In genomic region chr12:98733776-98734175, GRCm38 (mm10) we compare ENCODE assay signal across 7 mouse cellular contexts. TPM values are rescaled to one million over a fixed set of nuclear protein-coding genes. Genes with fewer than 3 reads are reported as not detected.
A peak's percentile ranks its signal among the peaks of the same experiment; 100 is the strongest.
DNase-seq lines count a peak whose midpoint lies in the region; ATAC-seq lines count a peak whose summit lies in the region.

No protein-coding gene starts in this region.

- ATAC-seq in neural tube, embryonic 11.5 days (ENCODE audit: insufficient read depth, low FRiP score, low TSS enrichment), result no peak
- ATAC-seq in forebrain, embryonic 14.5 days, result no peak
- ATAC-seq in liver, embryonic 11.5 days (replicated peaks; ENCODE audit: low FRiP score), result peak; percentile 62
- ATAC-seq in stomach, embryonic 15.5 days (ENCODE audit: insufficient read depth, low FRiP score, low read depth), result no peak
- ATAC-seq in cerebellum, adult (ENCODE audit: insufficient number of reproducible peaks, low FRiP score, low TSS enrichment), result no peak

- H3K27ac ChIP-seq in neural tube, embryonic 11.5 days (ENCODE audit: low read depth, low read length), result no peak overlapping the region
- no peak overlapping the region for H3K27ac ChIP-seq in forebrain, embryonic 14.5 days (ENCODE audit: low read depth, low read length)
- H3K27ac ChIP-seq in liver, embryonic 11.5 days (ENCODE audit: low read depth, low read length), result peak overlapping the region; percentile 66
- H3K27ac ChIP-seq in stomach, embryonic 15.5 days, result peak overlapping the region; percentile 55; the same call in 1 of the 2 replicates

- WGBS in neural tube, embryonic 11.5 days, result 10% methylated on average over 12 of the region's 12 CpGs
- 17% methylated on average over 12 of the region's 12 CpGs for WGBS in forebrain, embryonic 14.5 days
- WGBS in liver, embryonic 11.5 days, result 12% methylated on average over 12 of the region's 12 CpGs
- 13% methylated on average over 12 of the region's 12 CpGs for WGBS in stomach, embryonic 15.5 days

- H3K9me3 ChIP-seq in neural tube, embryonic 11.5 days (ENCODE audit: control insufficient read depth, low read length), result no peaks in the 10 kb centered on the region
- H3K9me3 ChIP-seq in forebrain, embryonic 14.5 days (replicated peaks; ENCODE audit: control insufficient read depth, low read length), result no peaks in the 10 kb centered on the region
- H3K9me3 ChIP-seq in liver, embryonic 11.5 days (ENCODE audit: control insufficient read depth, low read length), result no peaks in the 10 kb centered on the region
- no peaks in the 10 kb centered on the region for H3K9me3 ChIP-seq in stomach, embryonic 15.5 days

- H3K36me3 ChIP-seq in neural tube, embryonic 11.5 days (ENCODE audit: control insufficient read depth, insufficient read depth, low read length), result no peaks in the 10 kb centered on the region
- H3K36me3 ChIP-seq in forebrain, embryonic 14.5 days (ENCODE audit: control insufficient read depth, insufficient read depth, low read length), result 0 out of 2 replicates have a peak, but pooled peaks cover 3% of the 10 kb centered on the region
- H3K36me3 ChIP-seq in liver, embryonic 11.5 days (ENCODE audit: control insufficient read depth, insufficient read depth, low read length), result no peaks in the 10 kb centered on the region; the same call in 1 of the 2 replicates
- no peaks in the 10 kb centered on the region for H3K36me3 ChIP-seq in stomach, embryonic 15.5 days

- no peak for DNase-seq in neural tube, embryonic 11.5 days (ENCODE audit: low spot score)
- DNase-seq in neural tube, embryonic 10.5 days (ENCODE audit: extremely low spot score, low spot score), result no peak
- DNase-seq in forebrain, embryonic 14.5 days (ENCODE audit: low spot score), result no peak
- DNase-seq in liver, embryonic 11.5 days (ENCODE audit: low spot score), result no peak
- DNase-seq in cerebellum, postnatal 4 days (ENCODE audit: low spot score in 2 of 2), result no peak

- H3K4me1 ChIP-seq in neural tube, embryonic 11.5 days (ENCODE audit: control insufficient read depth, insufficient read depth, low read length), result peaks cover 17% of the 10 kb centered on the region
- H3K4me1 ChIP-seq in forebrain, embryonic 14.5 days (ENCODE audit: control insufficient read depth, insufficient read depth, low read length), result peaks cover 11% of the 10 kb centered on the region
- peaks cover 8% of the 10 kb centered on the region for H3K4me1 ChIP-seq in liver, embryonic 11.5 days (replicated peaks; ENCODE audit: control insufficient read depth, insufficient read depth, low read length)
- H3K4me1 ChIP-seq in stomach, embryonic 15.5 days, result peaks cover 14% of the 10 kb centered on the region

- peaks cover 5% of the 10 kb centered on the region for H3K27me3 ChIP-seq in neural tube, embryonic 11.5 days (ENCODE audit: control insufficient read depth, insufficient read depth, low read length)
- no peaks in the 10 kb centered on the region for H3K27me3 ChIP-seq in forebrain, embryonic 14.5 days (replicated peaks; ENCODE audit: control insufficient read depth, insufficient read depth, low read length)
- peaks cover 24% of the 10 kb centered on the region for H3K27me3 ChIP-seq in liver, embryonic 11.5 days (replicated peaks; ENCODE audit: control insufficient read depth, insufficient read depth, low read length)
- H3K27me3 ChIP-seq in stomach, embryonic 15.5 days (replicated peaks), result no peaks in the 10 kb centered on the region

- peak overlapping the region; percentile 63 for H3K4me3 ChIP-seq in neural tube, embryonic 11.5 days (ENCODE audit: low read depth, low read length)
- H3K4me3 ChIP-seq in forebrain, embryonic 14.5 days (ENCODE audit: low read depth, low read length), result peak overlapping the region; percentile 61
- peak overlapping the region; percentile 68 for H3K4me3 ChIP-seq in liver, embryonic 11.5 days (ENCODE audit: low read depth, low read length)
- peak overlapping the region; percentile 66 for H3K4me3 ChIP-seq in stomach, embryonic 15.5 days (replicated peaks)

- H3K9ac ChIP-seq in neural tube, embryonic 11.5 days (ENCODE audit: low read length), result peak overlapping the region; percentile 3; the same call in 1 of the 2 replicates
- H3K9ac ChIP-seq in forebrain, embryonic 14.5 days (ENCODE audit: low read length), result peak overlapping the region; percentile 72
- H3K9ac ChIP-seq in liver, embryonic 11.5 days (ENCODE audit: low read depth, low read length), result peak overlapping the region; percentile 76
- H3K9ac ChIP-seq in stomach, embryonic 15.5 days, result peak overlapping the region; percentile 62; the same call in 1 of the 2 replicates

- peak overlapping the region; percentile 88 for H3K4me2 ChIP-seq in neural tube, embryonic 11.5 days (ENCODE audit: low read depth)
- H3K4me2 ChIP-seq in forebrain, embryonic 14.5 days (ENCODE audit: low read length), result peak overlapping the region; percentile 60
- H3K4me2 ChIP-seq in liver, embryonic 11.5 days, result peak overlapping the region; percentile 81
- peak overlapping the region; percentile 76 for H3K4me2 ChIP-seq in stomach, embryonic 15.5 days

RNA-seq across cellular contexts. Expression of gene Ptpn21, which starts 3.4 kb away (rescaled TPM):
- polyA plus RNA-seq in neural tube, embryonic 11.5 days (2014; fragmentation: Nextera tagmentation; extraction: Ambion mirVana), result 6.6 and 6.8 TPM in 2 replicates
- polyA plus RNA-seq in forebrain, embryonic 14.5 days (2014; fragmentation: Nextera tagmentation; extraction: Ambion mirVana), result 3.2 and 4.8 TPM in 2 replicates
- polyA plus RNA-seq in liver, embryonic 11.5 days (2014; fragmentation: Nextera tagmentation; extraction: Ambion mirVana), result 4.4 and 5.7 TPM in 2 replicates
- polyA plus RNA-seq in stomach, embryonic 15.5 days (2015; fragmentation: Nextera tagmentation; extraction: Ambion mirVana), result 9.2 and 9.9 TPM in 2 replicates

RNA-seq across cellular contexts. Expression of gene Zc3h14, which starts 13.0 kb away (rescaled TPM):
- polyA plus RNA-seq in neural tube, embryonic 11.5 days (2014; fragmentation: Nextera tagmentation; extraction: Ambion mirVana), result 169 and 170 TPM in 2 replicates
- polyA plus RNA-seq in forebrain, embryonic 14.5 days (2014; fragmentation: Nextera tagmentation; extraction: Ambion mirVana), result 126 and 131 TPM in 2 replicates
- polyA plus RNA-seq in liver, embryonic 11.5 days (2014; fragmentation: Nextera tagmentation; extraction: Ambion mirVana), result 109 and 116 TPM in 2 replicates
- polyA plus RNA-seq in stomach, embryonic 15.5 days (2015; fragmentation: Nextera tagmentation; extraction: Ambion mirVana), result 101 and 113 TPM in 2 replicates

Comparison
In these comparisons a context has a peak if more than half of its experiments do, and no peak if none do; other contexts are left out.
1. H3K27ac ChIP-seq: peak in liver, embryonic 11.5 days (single experiment) and stomach, embryonic 15.5 days (single experiment); none in neural tube, embryonic 11.5 days (single experiment) and forebrain, embryonic 14.5 days (single experiment).
2. H3K9ac ChIP-seq: peak in every context shown above with its lines; median percentile 76 in liver, embryonic 11.5 days; 72 in forebrain, embryonic 14.5 days; 62 in stomach, embryonic 15.5 days; 3 in neural tube, embryonic 11.5 days.
3. Peak in every context shown above with its lines, with median percentiles within 50 percentile points of each other: H3K4me2 ChIP-seq and H3K4me3 ChIP-seq.